Mouse (Mus musculus): ENCODE measurements around the gene Arhgap9.

The Arhgap9 gene

GRCm38 (mm10) chr10:127343029-127343428, 21.3 kb downstream of the Arhgap9 start:
- no peak for DNase-seq (ENCODE audit: low read depth, low spot score)

GRCm38 (mm10) chr10:127346173-127346572, 24.4 kb downstream of the Arhgap9 start:
- DNase-seq (ENCODE audit: low read depth, low spot score), result no peak

- no peak for DNase-seq (ENCODE audit: low read depth, low spot score)
These were observed 27.2 kb downstream of the Arhgap9 start for GRCm38 (mm10) chr10:127348957-127349356.

- DNase-seq (ENCODE audit: low read depth, low spot score), result no peak
These were observed 28.0 kb downstream of the Arhgap9 start for GRCm38 (mm10) chr10:127349810-127350209.

- DNase-seq (ENCODE audit: low read depth, low spot score), result peak; percentile 67
These were observed 29.0 kb downstream of the Arhgap9 start for GRCm38 (mm10) chr10:127350594-127351284.

- DNase-seq (ENCODE audit: low read depth, low spot score), result no peak
These were observed 29.5 kb downstream of the Arhgap9 start for GRCm38 (mm10) chr10:127351285-127351595.

GRCm38 (mm10) chr10:127351719-127352118, 30.0 kb downstream of the Arhgap9 start:
- no peak for DNase-seq (ENCODE audit: low read depth, low spot score)

GRCm38 (mm10) chr10:127352187-127352586, 30.4 kb downstream of the Arhgap9 start:
- no peak for DNase-seq (ENCODE audit: low read depth, low spot score)

- DNase-seq (ENCODE audit: low read depth, low spot score), result no peak
These were observed 31.0 kb downstream of the Arhgap9 start for GRCm38 (mm10) chr10:127352766-127353165.

GRCm38 (mm10) chr10:127353909-127354895, 32.4 kb downstream of the Arhgap9 start, which contains the start of gene Inhbe:
Gene Inhbe, minus strand, starts transcription at chr10:127354411.
- DNase-seq (ENCODE audit: low read depth, low spot score), result no peak

GRCm38 (mm10) chr10:127355336-127355735, 33.6 kb downstream of the Arhgap9 start:
- DNase-seq (ENCODE audit: low read depth, low spot score), result no peak

- no peak for DNase-seq (ENCODE audit: low read depth, low spot score)
These were observed 39.0 kb downstream of the Arhgap9 start for GRCm38 (mm10) chr10:127360714-127361113.

GRCm38 (mm10) chr10:127367116-127367515, 45.4 kb downstream of the Arhgap9 start:
- no peak for DNase-seq (ENCODE audit: low read depth, low spot score)

GRCm38 (mm10) chr10:127368273-127368672, 46.5 kb downstream of the Arhgap9 start:
- DNase-seq (ENCODE audit: low read depth, low spot score), result no peak

GRCm38 (mm10) chr10:127369834-127370820, 48.4 kb downstream of the Arhgap9 start, which contains the start of gene Inhbc:
Gene Inhbc, minus strand, starts transcription at chr10:127370431.
- DNase-seq (ENCODE audit: low read depth, low spot score), result no peak

- no peak for DNase-seq (ENCODE audit: low read depth, low spot score)
These were observed 49.3 kb downstream of the Arhgap9 start for GRCm38 (mm10) chr10:127371023-127371422.

- DNase-seq (ENCODE audit: low read depth, low spot score), result no peak
These were observed 55.9 kb downstream of the Arhgap9 start for GRCm38 (mm10) chr10:127377700-127378099.

Data from WW6 (cell line).